Mouse (Mus musculus): ENCODE data around the gene 4930578C19Rik.

DNA sequence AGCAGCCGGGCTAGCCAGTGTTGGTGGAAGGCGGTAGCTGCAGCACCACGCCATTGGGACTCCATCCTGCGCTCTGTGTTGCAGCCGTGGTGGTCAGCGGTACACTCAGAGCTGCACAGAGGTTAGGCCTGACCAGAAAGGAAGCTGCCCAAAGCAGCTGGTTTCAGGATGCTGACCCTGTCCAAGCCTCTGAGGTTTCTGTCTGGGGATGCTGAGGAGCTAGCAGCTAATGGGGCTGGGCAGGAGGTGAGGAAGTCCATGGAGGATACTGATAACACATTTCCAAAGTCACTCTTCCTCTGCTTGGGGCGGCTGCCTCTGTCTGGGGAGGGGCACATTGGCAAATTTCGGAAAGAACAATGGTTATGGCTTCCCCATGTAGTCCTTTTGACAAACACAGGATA lies at the start of gene 4930578C19Rik:
- no peak for TF ChIP-seq CTCF (IDR thresholded peaks at IDR 0.05; ENCODE audit: low read depth, low read length)
- TF ChIP-seq POLR2A (IDR thresholded peaks at IDR 0.05; ENCODE audit: extremely low read depth, insufficient read depth, low read length): no peak

Data from liver, adult 2 months (tissue).